Mouse (Mus musculus) spleen, postnatal 0 days (tissue): Measurements from ENCODE around the gene Smim10l2a. TPM values are rescaled to one million over a fixed set of nuclear protein-coding genes. Genes with fewer than 3 reads are reported as not detected.

Source experiments
- polyA plus RNA-seq: library from polyadenylated mRNA; unstranded; fragments of >200 nt; fragmentation: Nextera tagmentation; extraction: Ambion mirVana; gene quantifications from 2 replicates; pipeline ENCODE4 v1.2.1, GENCODE M21; 2015

Gene Smim10l2a
- 0.35 and 0.57 TPM in 2 replicates for polyA plus RNA-seq

GRCm38 (mm10) chrX:56374431-56375128 lies at the start of gene Smim10l2a:
Gene Smim10l2a, plus strand, starts transcription at chrX:56374586.

GRCm38 (mm10) chrX:56346176-56346931 lies 28.0 kb upstream of the Smim10l2a start, which contains the start of gene Zfp449:
Gene Zfp449, plus strand, starts transcription at chrX:56346400.

Other genes starting within 250 kb of the Smim10l2a start
- gene 3830403N18Rik, start 238.0 kb upstream of the Smim10l2a start, polyA plus RNA-seq = 0.78 and 3.2 TPM in 2 replicates
- gene Gm773, start 161.7 kb upstream of the Smim10l2a start, polyA plus RNA-seq = not detected in 2 replicates
- 1.1 and 1.3 TPM in 2 replicates for gene Zfp449, start 28.2 kb upstream of the Smim10l2a start, polyA plus RNA-seq
- gene Gm2174, start 73.4 kb downstream of the Smim10l2a start, polyA plus RNA-seq = 0.85 and 2.1 TPM in 2 replicates
- 39.0 and 39.4 TPM in 2 replicates for gene Ints6l, start 80.3 kb downstream of the Smim10l2a start, polyA plus RNA-seq
- not detected in 2 replicates for gene Gm10477, start 150.2 kb downstream of the Smim10l2a start, polyA plus RNA-seq
- gene Gm648, start 175.0 kb downstream of the Smim10l2a start, polyA plus RNA-seq = not detected in 2 replicates
- 6.2 and 6.5 TPM in 2 replicates for gene Mmgt1, start 223.5 kb downstream of the Smim10l2a start, polyA plus RNA-seq
- gene Slc9a6, start 235.2 kb downstream of the Smim10l2a start, polyA plus RNA-seq = 3.6 and 3.9 TPM in 2 replicates